Mouse (Mus musculus) adrenal gland, adult 10 weeks (tissue): ENCODE results near the gene Per3. TPM values are rescaled to one million over a fixed set of nuclear protein-coding genes. Genes with fewer than 3 reads are reported as not detected.

ENCODE experiments used
- polyA plus RNA-seq: library from polyadenylated mRNA; stranded (reverse); fragments of 350-450 nt; fragmentation: Illumina TruSeq; extraction: RNeasy Lipid Tissue Mini Kit (QIAGEN cat#74804); gene quantifications from one replicate; pipeline ENCODE4 v1.2.3, GENCODE M21; 2014; ENCODE audit warnings: low read depth, low replicate concordance

Gene Per3
- polyA plus RNA-seq: 2.4 TPM

GRCm38 (mm10) chr4:151044037-151044943 is at the start of gene Per3:
TSS of gene Per3 (minus strand) at chr4:151044665.

GRCm38 (mm10) chr4:151089270-151089669 is 44.8 kb upstream of the Per3 start, which contains the start of gene Gm13090:
TSS of gene Gm13090 (plus strand) at chr4:151089570.

GRCm38 (mm10) chr4:151057347-151058321 is 13.2 kb upstream of the Per3 start, which contains the start of gene Vamp3:
TSS of gene Vamp3 (minus strand) at chr4:151057963.

GRCm38 (mm10) chr4:150996797-150997196 is 47.7 kb downstream of the Per3 start, which contains the start of gene Uts2:
TSS of gene Uts2 (plus strand) at chr4:150997097.

Other genes starting within 250 kb of the Per3 start
- 49.3 TPM for gene Errfi1, start 190.7 kb downstream of the Per3 start, polyA plus RNA-seq
- gene Park7, start 130.2 kb downstream of the Per3 start, polyA plus RNA-seq: 29.5 TPM
- 0.29 TPM for gene Tnfrsf9, start 130.1 kb downstream of the Per3 start, polyA plus RNA-seq
- not detected for gene Uts2, start 47.6 kb downstream of the Per3 start, polyA plus RNA-seq
- gene Vamp3, start 13.3 kb upstream of the Per3 start, polyA plus RNA-seq: 133 TPM
- gene Gm13090, start 44.9 kb upstream of the Per3 start, polyA plus RNA-seq: not detected